Mouse (Mus musculus) spleen, adult 2 months (tissue): ENCODE data around the gene Ces1g.

Experiments
- CTCF ChIP-seq: fragments of 200-500 bp; IDR thresholded peaks from 2 replicates; pipeline ENCODE4 v1.5.1; 2011; ENCODE audit warnings: mild to moderate bottlenecking, inconsistent platforms; ENCODE audit not compliant: insufficient read depth, insufficient read length, insufficient replicate concordance; ENCODE audit errors: extremely low read depth
- POLR2A ChIP-seq: fragments of 200-500 bp; IDR thresholded peaks from 2 replicates; pipeline ENCODE4 v1.6.1; 2011; ENCODE audit warnings: low read depth, low read length, inconsistent platforms

- TF ChIP-seq CTCF, result no peak
- TF ChIP-seq POLR2A, result no peak
These were observed 64.4 kb downstream of the Ces1g start for GRCm38 (mm10) chr8:93272686-93273085.
